Comparison of ENCODE assay signal across 13 mouse cellular contexts in the genomic region with DNA sequence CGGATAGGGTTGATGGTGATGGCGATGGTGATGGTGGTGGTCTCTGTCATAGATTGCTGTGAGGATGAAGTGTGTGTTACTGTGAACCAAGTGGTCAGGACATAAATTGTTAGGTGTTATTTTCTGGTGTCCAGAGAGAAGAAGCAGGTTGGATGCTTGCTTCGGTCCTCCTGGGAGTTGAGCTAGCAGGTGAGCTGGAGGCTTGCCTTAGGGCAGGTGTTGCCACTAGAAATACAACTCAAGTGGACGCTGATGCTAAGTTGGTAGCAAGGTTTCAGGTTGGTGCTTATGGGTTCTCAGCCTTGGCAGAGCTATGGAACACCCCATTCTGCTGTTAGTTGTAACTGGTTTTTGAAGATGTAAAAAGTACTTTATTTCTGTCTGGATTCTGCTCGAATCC.
"Had no signal": no experiment of that assay in that cellular context is flagged by ENCODE, and none has a peak within 500 bp of the region (broad histone marks: within the 10 kb centered on the region; RNA-seq: fewer than 3 reads in every experiment).

No protein-coding gene starts in this region.

- H3K4me3 ChIP-seq: limb, embryonic 15.5 days; midbrain, embryonic 13.5 days; myocyte; neural tube, embryonic 15.5 days had no signal

- H3K36me3 ChIP-seq: limb, embryonic 15.5 days; midbrain, embryonic 13.5 days; neural tube, embryonic 15.5 days had no signal

- DNase-seq: kidney, adult 2 months; kidney, postnatal 25 days; layer of hippocampus, adult 9-11 months; layer of hippocampus, postnatal 36 days; lung, embryonic 14.5 days; right cerebral cortex, adult 18-20 months; right cerebral cortex, postnatal 25 days had no signal

- H3K4me2 ChIP-seq: limb, embryonic 15.5 days; lung, embryonic 14.5 days; midbrain, embryonic 13.5 days; neural tube, embryonic 15.5 days had no signal

- H3K27ac ChIP-seq: hindbrain, postnatal 0 days; limb, embryonic 15.5 days; macrophage; midbrain, embryonic 13.5 days; neural tube, embryonic 15.5 days had no signal

- ATAC-seq: hindbrain, postnatal 0 days; midbrain, embryonic 13.5 days had no signal

- H3K9me3 ChIP-seq: limb, embryonic 15.5 days; midbrain, embryonic 13.5 days; neural tube, embryonic 15.5 days had no signal

- H3K9ac ChIP-seq: limb, embryonic 15.5 days; lung, embryonic 14.5 days; midbrain, embryonic 13.5 days; neural tube, embryonic 15.5 days had no signal

- H3K27me3 ChIP-seq: midbrain, embryonic 13.5 days; neural tube, embryonic 15.5 days had no signal
